Mouse (Mus musculus): ENCODE data around the gene Palmd. TPM values are rescaled to one million over a fixed set of nuclear protein-coding genes. Genes with fewer than 3 reads are reported as not detected.

Gene Palmd
- polyA plus RNA-seq, 1 experiment from 2014 or later = 9.0 TPM

- WGBS = 88% methylated on average over 17 of the region's 17 CpGs
- ATAC-seq (ENCODE audit: borderline replicate concordance, extremely low read depth, low FRiP score, low TSS enrichment) = no peak
These were observed 77.2 kb downstream of the Palmd start for GRCm38 (mm10) chr3:116891436-116892205.

DNA sequence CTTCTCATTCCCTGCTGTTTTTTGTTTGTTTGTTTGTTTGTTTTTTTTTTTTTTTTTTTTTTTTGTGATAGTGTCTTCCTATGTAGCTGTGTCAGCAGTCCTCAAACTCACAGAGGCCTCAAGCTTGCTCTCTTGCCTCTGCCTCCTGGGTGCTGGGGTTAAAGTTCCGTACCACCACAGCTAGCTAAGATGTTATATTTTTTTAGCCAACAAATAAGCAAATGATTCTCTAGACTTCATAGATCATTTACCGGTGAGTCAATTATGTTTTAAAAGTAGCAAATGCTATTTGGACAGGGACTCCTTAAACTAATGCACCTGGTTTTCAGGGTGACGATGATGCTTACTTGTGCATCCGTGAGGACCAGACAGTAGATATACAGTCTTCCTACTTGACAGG lies 78.2 kb downstream of the Palmd start:
- Histone ChIP-seq H3K4me2 (no peak overlapping the region), H3K9me3 (no peaks in the 10 kb centered on the region), H3K27ac (no peak overlapping the region), H3K27me3 (peaks cover 2% of the 10 kb centered on the region; the same call in 1 of the 2 replicates), H3K4me1 (no peaks in the 10 kb centered on the region), H3K9ac (no peak overlapping the region), H3K4me3 (no peak overlapping the region), H3K36me3 (no peaks in the 10 kb centered on the region; the same call in 1 of the 2 replicates)
- 97% methylated on average over 4 of the region's 4 CpGs for WGBS
- no peak for ATAC-seq (ENCODE audit: borderline replicate concordance, extremely low read depth, low FRiP score, low TSS enrichment)

More at GRCm38 (mm10) chr3:116891436-116892205, 77.2 kb downstream of the Palmd start:
- Histone ChIP-seq H3K4me3 (no peak overlapping the region), H3K4me2 (no peak overlapping the region), H3K27me3 (no peaks in the 10 kb centered on the region), H3K27ac (no peak overlapping the region), H3K36me3 (no peaks in the 10 kb centered on the region; the same call in 1 of the 2 replicates), H3K9ac (no peak overlapping the region), H3K9me3 (no peaks in the 10 kb centered on the region), H3K4me1 (no peaks in the 10 kb centered on the region)

DNA sequence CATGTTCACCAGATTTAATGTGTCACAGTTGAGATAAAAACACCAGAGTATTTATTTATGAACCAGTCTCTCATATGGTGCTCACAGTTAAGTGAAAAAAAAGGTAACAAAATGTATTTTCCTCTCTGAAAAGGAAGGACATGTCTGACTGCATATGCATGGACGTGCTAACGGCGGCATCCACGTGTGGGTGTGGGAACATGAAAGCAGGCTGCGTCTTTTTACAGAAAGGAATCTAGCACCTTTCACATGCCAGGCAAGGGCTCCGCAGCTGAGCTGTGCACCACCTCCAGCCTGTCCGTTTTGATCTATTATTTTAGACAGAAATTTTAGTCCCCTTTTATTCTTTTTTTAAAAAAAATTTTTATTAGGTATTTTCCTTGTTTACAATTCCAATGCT lies 79.4 kb downstream of the Palmd start:
- Histone ChIP-seq H3K4me2 (no peak overlapping the region), H3K4me3 (no peak overlapping the region), H3K4me1 (no peaks in the 10 kb centered on the region), H3K9me3 (no peaks in the 10 kb centered on the region), H3K36me3 (no peaks in the 10 kb centered on the region; the same call in 1 of the 2 replicates), H3K27me3 (peaks cover 10% of the 10 kb centered on the region; the same call in 1 of the 2 replicates), H3K9ac (no peak overlapping the region), H3K27ac (no peak overlapping the region)
- no peak for ATAC-seq (ENCODE audit: borderline replicate concordance, extremely low read depth, low FRiP score, low TSS enrichment)
- 77% methylated on average over 7 of the region's 7 CpGs for WGBS

DNA sequence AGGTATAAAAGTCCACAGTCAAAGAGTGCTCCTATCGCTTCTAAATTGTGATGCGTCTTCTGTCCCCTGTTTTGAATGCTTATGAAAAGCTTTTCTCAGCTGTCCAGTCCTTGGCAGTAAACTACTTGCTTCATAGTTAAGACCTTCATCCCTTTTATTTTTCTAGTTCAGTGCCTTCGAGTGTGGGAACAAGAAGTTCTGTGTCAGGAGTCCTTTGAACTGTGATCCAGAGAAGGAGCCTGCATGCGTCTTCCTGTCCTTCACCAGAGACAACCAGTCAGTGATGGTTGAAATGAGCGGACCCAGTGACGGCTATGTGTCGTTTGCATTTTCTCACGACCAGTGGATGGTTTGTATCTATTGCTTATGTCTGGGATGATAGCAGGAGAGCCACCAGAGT lies 83.8 kb downstream of the Palmd start:
- no peaks in the 10 kb centered on the region for H3K36me3 ChIP-seq
- H3K9ac ChIP-seq = no peak overlapping the region
- no peak overlapping the region for H3K4me3 ChIP-seq
- no peak overlapping the region for H3K27ac ChIP-seq
- no peak overlapping the region for H3K4me2 ChIP-seq
- H3K4me1 ChIP-seq = no peaks in the 10 kb centered on the region
- H3K9me3 ChIP-seq = no peaks in the 10 kb centered on the region
- no peak for ATAC-seq (ENCODE audit: borderline replicate concordance, extremely low read depth, low FRiP score, low TSS enrichment)
- WGBS = 81% methylated on average over 8 of the region's 8 CpGs
- peaks cover 20% of the 10 kb centered on the region; the same call in 1 of the 2 replicates for H3K27me3 ChIP-seq

GRCm38 (mm10) chr3:116882221-116882960 lies 86.4 kb downstream of the Palmd start:
- WGBS = 69% methylated on average over 14 of the region's 14 CpGs

DNA sequence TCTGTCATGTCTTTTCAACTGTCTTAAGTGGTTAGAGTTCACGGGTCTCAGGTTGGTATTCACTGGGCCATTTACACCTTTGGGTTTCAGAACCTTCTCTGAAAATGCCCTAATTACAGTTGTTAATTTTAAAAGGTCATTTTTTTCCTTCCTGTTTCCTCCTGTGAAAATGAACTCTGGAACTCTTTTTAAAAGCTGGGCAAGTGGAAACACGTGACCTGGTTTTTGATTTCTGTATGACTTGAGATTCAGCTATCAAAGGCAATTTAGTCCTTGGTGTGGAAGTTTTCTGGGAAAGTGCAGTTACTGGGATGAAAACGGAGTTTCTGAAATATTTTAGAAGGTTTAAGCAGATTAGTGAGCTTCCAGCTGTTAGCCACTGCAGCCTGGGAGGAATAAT lies 98.4 kb downstream of the Palmd start:
- no peak overlapping the region for H3K27ac ChIP-seq
- H3K4me2 ChIP-seq = no peak overlapping the region
- H3K4me1 ChIP-seq = no peaks in the 10 kb centered on the region
- WGBS = 67% methylated on average over 3 of the region's 3 CpGs
- no peak for ATAC-seq (ENCODE audit: borderline replicate concordance, extremely low read depth, low FRiP score, low TSS enrichment)
- H3K36me3 ChIP-seq = no peaks in the 10 kb centered on the region
- no peak overlapping the region for H3K4me3 ChIP-seq
- peaks cover 4% of the 10 kb centered on the region; the same call in 1 of the 2 replicates for H3K27me3 ChIP-seq
- no peak overlapping the region for H3K9ac ChIP-seq
- no peaks in the 10 kb centered on the region for H3K9me3 ChIP-seq

More at GRCm38 (mm10) chr3:116882221-116882960, 86.4 kb downstream of the Palmd start:
- H3K4me2 ChIP-seq = no peak overlapping the region
- no peak overlapping the region for H3K4me3 ChIP-seq
- peak; percentile 81 for ATAC-seq (ENCODE audit: borderline replicate concordance, extremely low read depth, low FRiP score, low TSS enrichment)
- H3K9me3 ChIP-seq = no peaks in the 10 kb centered on the region
- no peaks in the 10 kb centered on the region for H3K36me3 ChIP-seq
- H3K27me3 ChIP-seq = peaks cover 21% of the 10 kb centered on the region; the same call in 1 of the 2 replicates
- H3K27ac ChIP-seq = no peak overlapping the region
- H3K4me1 ChIP-seq = no peaks in the 10 kb centered on the region
- no peak overlapping the region for H3K9ac ChIP-seq

Other genes starting within 250 kb of the Palmd start
- gene Agl, start 160.8 kb downstream of the Palmd start, polyA plus RNA-seq (2015; fragmentation: Nextera tagmentation; extraction: Ambion mirVana) = 14.3 and 17.7 TPM in 2 replicates
- 7.3 and 8.7 TPM in 2 replicates for gene Frrs1, start 109.5 kb downstream of the Palmd start, polyA plus RNA-seq (2015; fragmentation: Nextera tagmentation; extraction: Ambion mirVana)
- not detected in 2 replicates for gene 4930455H04Rik, start 720 bp downstream of the Palmd start, polyA plus RNA-seq (2015; fragmentation: Nextera tagmentation; extraction: Ambion mirVana)

Measured in lung, embryonic 15.5 days (tissue).